Mouse (Mus musculus) limb, embryonic 13.5 days (tissue): Measurements from ENCODE around the gene Pcgf1. TPM values are rescaled to one million over a fixed set of nuclear protein-coding genes. Genes with fewer than 3 reads are reported as not detected.
A peak's percentile ranks its signal among the peaks of the same experiment; 100 is the strongest.

Source experiments
- ATAC-seq: fragments of 200-750 bp; cut with Nextera tagmentation; 2 replicates; pipeline ENCODE4 v1.8.0; 2017; ENCODE audit warnings: low read depth, moderate number of reproducible peaks, moderate TSS enrichment; ENCODE audit not compliant: low FRiP score
- H3K27ac ChIP-seq: fragments of 300-500 bp; sonication (generic); 2 replicates; pipeline ENCODE4 v1.5.1; 2015; ENCODE audit warnings: inconsistent platforms, mild to moderate bottlenecking, moderate library complexity
- H3K27me3 ChIP-seq: fragments of 300-500 bp; sonication (generic); 2 replicates; pipeline ENCODE4 v1.6.1; 2015; ENCODE audit warnings: mild to moderate bottlenecking, inconsistent platforms
- H3K36me3 ChIP-seq: fragments of 300-500 bp; sonication (generic); 2 replicates; pipeline ENCODE4 v1.6.1; 2015; ENCODE audit warnings: inconsistent platforms, mild to moderate bottlenecking, moderate library complexity
- H3K4me1 ChIP-seq: fragments of 300-500 bp; sonication (generic); 2 replicates; pipeline ENCODE4 v1.6.1; 2015; ENCODE audit warnings: inconsistent platforms
- H3K4me2 ChIP-seq: fragments of 300-500 bp; sonication (generic); replicated peaks from 2 replicates; pipeline ENCODE4 v1.6.1; 2015; ENCODE audit warnings: inconsistent platforms, mild to moderate bottlenecking, moderate library complexity
- H3K4me3 ChIP-seq: fragments of 300-500 bp; sonication (generic); 2 replicates; pipeline ENCODE4 v1.5.1; 2015; ENCODE audit warnings: moderate library complexity, mild to moderate bottlenecking, inconsistent platforms
- H3K9ac ChIP-seq: fragments of 300-500 bp; sonication (generic); 2 replicates; pipeline ENCODE4 v1.6.1; 2015; ENCODE audit warnings: mild to moderate bottlenecking, inconsistent platforms
- H3K9me3 ChIP-seq: fragments of 300-500 bp; sonication (generic); 2 replicates; pipeline ENCODE4 v1.6.1; 2016; ENCODE audit warnings: inconsistent platforms
- WGBS: fragments of 180-500 bp; shearing (Covaris S2); methylation state at CpG from one replicate; pipeline ENCODE4 v1.1.7; 2015; 5-methylcytosine and 5-hydroxymethylcytosine counted together
- microRNA counts: library from miRNA; unstranded; fragments of <30 nt; microRNA quantifications from one replicate; lab custom pipeline; 2016
- microRNA-seq: library from miRNA; unstranded; fragments of <30 nt; microRNA quantifications from one replicate; pipeline ENCODE4, GENCODE M21; 2016
- polyA plus RNA-seq: library from polyadenylated mRNA; unstranded; fragments of >200 nt; fragmentation: Nextera tagmentation; extraction: Ambion mirVana; gene quantifications from 2 replicates; pipeline ENCODE4 v1.2.1, GENCODE M21; 2015

Gene Pcgf1
- polyA plus RNA-seq, 1 experiment from 2014 or later, result 40.3 TPM

- Histone ChIP-seq H3K4me3 (peak within 1 kb of the TSS; percentile 77), H3K36me3 (peaks cover 33% of the 10 kb centered on the region), H3K27ac (peak within 1 kb of the TSS; percentile 99), H3K27me3 (no peaks in the 10 kb centered on the region), H3K4me1 (peaks cover 51% of the 10 kb centered on the region), H3K9me3 (no peaks in the 10 kb centered on the region), H3K4me2 (peak within 1 kb of the TSS; percentile 94), H3K9ac (peak within 1 kb of the TSS; percentile 95)
- under 1% methylated on average over 38 of the region's 38 CpGs for WGBS
- ATAC-seq, result peak; percentile 95
These were observed 43.5 kb downstream of the Pcgf1 start, which contains the start of gene Wbp1 for GRCm38 (mm10) chr6:83120930-83121862. Wbp1 (minus strand) TSS chr6:83121559.

- Histone ChIP-seq H3K36me3 (peaks cover 28% of the 10 kb centered on the region), H3K27me3 (no peaks in the 10 kb centered on the region), H3K27ac (peak overlapping the region; percentile 99), H3K4me3 (peak overlapping the region; percentile 77), H3K4me1 (peaks cover 42% of the 10 kb centered on the region), H3K9ac (peak overlapping the region; percentile 95), H3K4me2 (peak overlapping the region; percentile 94), H3K9me3 (no peaks in the 10 kb centered on the region)
- under 1% methylated on average over 51 of the region's 52 CpGs for WGBS
- ATAC-seq, result peak; percentile 0; the same call in 1 of the 2 replicates
These were observed 44.4 kb downstream of the Pcgf1 start for GRCm38 (mm10) chr6:83121863-83122710.

DNA sequence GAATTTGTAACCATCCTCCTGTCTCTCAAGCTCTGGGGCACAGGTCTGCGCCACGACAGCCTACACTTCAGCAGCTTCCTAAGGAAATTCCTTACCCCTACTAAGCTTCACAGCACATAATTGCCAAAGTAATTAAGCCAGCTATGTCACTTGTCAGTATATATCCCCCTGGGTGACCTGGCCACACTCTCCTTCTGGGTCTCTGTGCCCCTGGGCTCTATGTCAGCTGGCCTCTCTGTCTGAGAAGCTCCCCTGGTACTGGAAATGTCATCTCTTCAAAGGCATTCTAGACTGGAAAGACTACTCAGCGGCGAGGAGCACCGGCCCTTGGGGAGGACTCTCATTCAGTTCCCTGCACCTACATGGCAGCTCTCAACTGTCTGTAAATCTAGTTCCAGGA, 45.3 kb downstream of the Pcgf1 start:
- peak overlapping the region; percentile 77 for H3K4me3 ChIP-seq

DNA sequence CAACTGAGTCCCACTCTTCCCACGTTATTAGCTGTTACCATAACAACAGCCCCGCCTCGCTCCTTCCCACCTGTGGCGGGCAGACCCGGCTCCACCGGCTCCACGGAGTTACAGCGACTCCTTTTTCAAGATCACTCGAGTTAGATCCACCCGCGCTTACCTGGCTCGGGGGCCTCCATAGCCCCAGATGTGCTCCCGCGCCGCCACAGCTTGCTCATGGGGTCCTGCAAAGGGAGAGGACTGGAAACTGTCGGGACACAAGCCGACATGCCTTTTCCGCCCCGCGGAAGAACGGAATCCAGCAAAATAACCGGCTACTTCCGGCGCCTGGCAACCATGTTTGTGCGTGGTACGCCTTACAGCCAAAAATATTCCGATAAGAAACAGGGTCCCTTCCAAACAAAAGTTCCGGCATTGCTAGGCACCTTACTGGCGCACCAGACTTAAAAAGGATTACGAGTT, 47.2 kb downstream of the Pcgf1 start:
- Histone ChIP-seq H3K27me3 (no peaks in the 10 kb centered on the region), H3K4me2 (peak overlapping the region; percentile 94), H3K27ac (peak overlapping the region; percentile 67; the same call in 1 of the 2 replicates), H3K9ac (peak overlapping the region; percentile 79), H3K9me3 (no peaks in the 10 kb centered on the region), H3K4me1 (peaks cover 33% of the 10 kb centered on the region), H3K36me3 (peaks cover under 1% of the 10 kb centered on the region; the same call in 1 of the 2 replicates), H3K4me3 (peak overlapping the region; percentile 76)
- under 1% methylated on average over 30 of the region's 30 CpGs for WGBS
- ATAC-seq, result peak; percentile 29; the same call in 1 of the 2 replicates

More for the DNA sequence above, 45.3 kb downstream of the Pcgf1 start:
- no peak for ATAC-seq
- H3K36me3 ChIP-seq, result peaks cover 19% of the 10 kb centered on the region
- peaks cover 40% of the 10 kb centered on the region for H3K4me1 ChIP-seq
- H3K4me2 ChIP-seq, result peak overlapping the region; percentile 94
- H3K27me3 ChIP-seq, result no peaks in the 10 kb centered on the region
- no peaks in the 10 kb centered on the region for H3K9me3 ChIP-seq
- WGBS, result 84% methylated on average over 5 of the region's 5 CpGs
- peak overlapping the region; percentile 95 for H3K9ac ChIP-seq
- 0 out of 2 replicates have a peak overlapping the region, but pooled peaks have one; percentile 99 for H3K27ac ChIP-seq

GRCm38 (mm10) chr6:83125331-83125730, 47.7 kb downstream of the Pcgf1 start, which contains the start of gene Ino80b:
Ino80b (minus strand) TSS chr6:83125431.
- WGBS, result 24% methylated on average over 5 of the region's 5 CpGs
- Histone ChIP-seq H3K4me2 (peak within 1 kb of the TSS; percentile 94), H3K9me3 (no peaks in the 10 kb centered on the region)

GRCm38 (mm10) chr6:83127419-83127818, 49.8 kb downstream of the Pcgf1 start:
- 97% methylated on average over 5 of the region's 5 CpGs for WGBS
- no peak overlapping the region for H3K27ac ChIP-seq
- H3K4me3 ChIP-seq, result no peak overlapping the region
- ATAC-seq, result no peak
- no peaks in the 10 kb centered on the region for H3K36me3 ChIP-seq
- no peaks in the 10 kb centered on the region for H3K9me3 ChIP-seq
- H3K4me1 ChIP-seq, result peaks cover 21% of the 10 kb centered on the region
- H3K4me2 ChIP-seq, result no peak overlapping the region
- no peaks in the 10 kb centered on the region for H3K27me3 ChIP-seq
- no peak overlapping the region for H3K9ac ChIP-seq

More at GRCm38 (mm10) chr6:83125331-83125730, 47.7 kb downstream of the Pcgf1 start, which contains the start of gene Ino80b:
- H3K27ac ChIP-seq, result peak within 1 kb of the TSS; percentile 67; the same call in 1 of the 2 replicates
- H3K36me3 ChIP-seq, result no peaks in the 10 kb centered on the region
- H3K9ac ChIP-seq, result peak within 1 kb of the TSS; percentile 79
- ATAC-seq, result no peak
- H3K4me3 ChIP-seq, result peak within 1 kb of the TSS; percentile 76
- H3K4me1 ChIP-seq, result peaks cover 29% of the 10 kb centered on the region
- H3K27me3 ChIP-seq, result no peaks in the 10 kb centered on the region

MicroRNAs encoded within 50 kb of the gene (microRNA counts, 519-probe panel; counts per million panel counts)
- microRNA mmu-miR-3470a+mmu-miR-3470b (lab: Ali Mortazavi, UCI), result not detected

Small RNA genes lying within 50 kb of the gene (microRNA-seq; reads per million reads assigned to microRNA genes)
- gene Mir3470a (not detected), gene Mir7040 (not detected)

Other genes with a start within 250 kb of the Pcgf1 start
- 3.1 and 4.5 TPM in 2 replicates for gene Sema4f, start 138.1 kb upstream of the Pcgf1 start, polyA plus RNA-seq
- 0.34 and 0.65 TPM in 2 replicates for gene M1ap, start 131.0 kb upstream of the Pcgf1 start, polyA plus RNA-seq
- gene Dok1, start 44.4 kb upstream of the Pcgf1 start, polyA plus RNA-seq, result 16.2 and 16.5 TPM in 2 replicates
- 34.4 and 36.3 TPM in 2 replicates for gene Loxl3, start 43.7 kb upstream of the Pcgf1 start, polyA plus RNA-seq
- gene Aup1, start 23.3 kb upstream of the Pcgf1 start, polyA plus RNA-seq, result 168 and 181 TPM in 2 replicates
- 78.4 and 82.4 TPM in 2 replicates for gene Htra2, start 22.6 kb upstream of the Pcgf1 start, polyA plus RNA-seq
- gene Dqx1, start 20.0 kb upstream of the Pcgf1 start, polyA plus RNA-seq, result 0.64 and 0.87 TPM in 2 replicates
- not detected in 2 replicates for gene Tlx2, start 7.6 kb upstream of the Pcgf1 start, polyA plus RNA-seq
- gene Lbx2, start 8.5 kb downstream of the Pcgf1 start, polyA plus RNA-seq, result 0.81 and 0.91 TPM in 2 replicates
- gene Ccdc142, start 23.7 kb downstream of the Pcgf1 start, polyA plus RNA-seq, result 1.6 and 3.6 TPM in 2 replicates
- 2.8 and 3.1 TPM in 2 replicates for gene Gm42688, start 23.7 kb downstream of the Pcgf1 start, polyA plus RNA-seq
- 134 and 138 TPM in 2 replicates for gene Mrpl53, start 31.2 kb downstream of the Pcgf1 start, polyA plus RNA-seq
- gene Mogs, start 37.6 kb downstream of the Pcgf1 start, polyA plus RNA-seq, result 42.7 and 45.4 TPM in 2 replicates
- gene Wbp1, start 43.7 kb downstream of the Pcgf1 start, polyA plus RNA-seq, result 161 and 169 TPM in 2 replicates
- gene Ino80b, start 47.6 kb downstream of the Pcgf1 start, polyA plus RNA-seq, result 12.4 and 12.8 TPM in 2 replicates
- gene Rtkn, start 57.6 kb downstream of the Pcgf1 start, polyA plus RNA-seq, result 64.7 and 74.1 TPM in 2 replicates
- gene Wdr54, start 78.5 kb downstream of the Pcgf1 start, polyA plus RNA-seq, result 6.9 and 7.4 TPM in 2 replicates
- 3.7 and 3.8 TPM in 2 replicates for gene 1700003E16Rik, start 78.5 kb downstream of the Pcgf1 start, polyA plus RNA-seq
- gene Dctn1, start 88.1 kb downstream of the Pcgf1 start, polyA plus RNA-seq, result 88.9 and 90.3 TPM in 2 replicates
- 0.10 and 0.20 TPM in 2 replicates for gene Slc4a5, start 142.0 kb downstream of the Pcgf1 start, polyA plus RNA-seq
- gene Mthfd2, start 248.0 kb downstream of the Pcgf1 start, polyA plus RNA-seq, result 40.5 and 40.8 TPM in 2 replicates
- gene Mob1a, start 248.1 kb downstream of the Pcgf1 start, polyA plus RNA-seq, result 59.0 and 65.9 TPM in 2 replicates